Mouse (Mus musculus): Measurements from ENCODE around the gene Hsp90ab1.

DNA sequence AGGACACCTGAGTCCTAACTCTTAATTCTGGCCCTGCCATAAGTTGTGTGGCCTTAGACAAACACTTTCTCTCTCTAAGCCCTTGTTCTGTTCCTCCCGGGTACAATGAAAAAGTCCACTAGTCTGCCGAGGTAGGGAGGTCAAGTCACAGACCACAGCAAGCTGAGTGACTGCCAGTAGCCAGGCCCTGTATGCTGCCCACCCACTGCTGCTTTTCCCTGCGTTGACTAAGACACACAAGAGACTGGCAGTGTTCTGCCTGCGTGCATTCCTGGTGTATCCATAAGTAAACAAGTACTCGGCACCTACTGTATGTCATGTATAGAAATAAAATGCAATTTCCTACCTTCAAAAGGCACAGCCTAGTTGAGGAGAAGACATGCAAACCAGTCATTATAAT is 22.8 kb downstream of the Hsp90ab1 start:
- no peak for TF ChIP-seq POLR2A (IDR thresholded peaks at IDR 0.05; ENCODE audit: extremely low read depth, insufficient read depth, low read length)
- TF ChIP-seq CTCF (IDR thresholded peaks at IDR 0.05; ENCODE audit: extremely low read depth, insufficient read depth, low read length): no peak

Measured in cortical plate, adult 2 months (tissue).